Mouse (Mus musculus) CD4-positive helper T cell, adult 2 months (primary cell): ENCODE measurements at regions not wholly inside any gene's neighbourhood (a gene's known extent, or its start where the extent isn't known, plus 50 kb on each side); places are given as distances from the start of the nearest gene placed in this dataset.

Experiments used
- DNase-seq: peaks from one replicate; pipeline ENCODE4 v3.0.0-alpha.2; 2012; ENCODE audit warnings: low read depth, missing footprints, low spot score

- no peak for DNase-seq
Measured at GRCm38 (mm10) chr5:33548800-33549199, 80.6 kb downstream of the Fam53a start.

GRCm38 (mm10) chr5:33543372-33543771, 86.1 kb downstream of the Fam53a start:
- DNase-seq = peak; percentile 64

- no peak for DNase-seq
Measured at GRCm38 (mm10) chr5:33542643-33543042, 86.8 kb downstream of the Fam53a start.

DNA sequence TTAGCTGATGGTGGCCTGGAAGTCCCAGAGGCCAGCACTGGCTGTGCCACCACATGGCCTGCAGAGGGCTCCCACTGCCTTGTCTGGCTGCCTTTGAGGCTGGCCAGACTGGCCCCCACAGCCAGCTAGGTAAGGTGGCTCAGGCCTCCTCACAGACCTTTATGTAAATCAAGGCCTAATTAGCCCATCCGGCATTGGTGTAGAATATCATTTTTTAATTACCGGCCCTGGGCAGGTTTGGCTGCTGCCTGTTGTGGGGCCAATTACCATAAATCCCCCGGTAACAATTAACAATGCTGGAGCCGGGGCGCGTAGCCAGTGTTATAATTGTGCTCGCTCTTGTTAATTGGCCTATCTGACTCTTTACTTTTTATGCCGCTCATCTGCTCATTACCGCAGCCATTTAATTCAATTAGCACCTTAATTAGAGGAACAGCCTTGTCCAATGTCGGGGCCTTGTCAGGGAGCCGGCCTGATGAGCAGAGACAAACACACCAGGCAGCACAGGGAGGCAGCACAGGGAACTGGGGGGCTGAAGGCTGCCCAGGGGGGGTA, 87.4 kb downstream of the Fam53a start:
- no peak for DNase-seq

DNA sequence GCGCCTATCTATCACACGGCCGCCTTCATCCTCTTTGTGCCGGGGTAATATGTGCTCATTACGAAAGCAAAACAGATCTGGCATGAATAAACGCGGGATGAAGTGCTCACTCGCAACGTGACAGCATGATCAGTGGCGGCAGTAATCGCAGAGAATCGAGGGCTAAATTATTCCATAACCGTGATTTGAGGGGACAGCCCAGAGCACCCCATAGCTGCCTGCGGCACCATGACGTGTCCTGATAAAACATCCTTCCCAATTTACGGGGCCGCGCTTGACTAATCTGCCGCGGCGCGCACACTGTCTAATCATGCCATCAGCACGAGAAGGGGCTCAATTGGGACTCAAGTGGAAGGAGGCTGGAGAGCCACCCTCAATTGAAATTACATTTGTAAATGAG, 89.2 kb downstream of the Fam53a start:
- DNase-seq = no peak

DNA sequence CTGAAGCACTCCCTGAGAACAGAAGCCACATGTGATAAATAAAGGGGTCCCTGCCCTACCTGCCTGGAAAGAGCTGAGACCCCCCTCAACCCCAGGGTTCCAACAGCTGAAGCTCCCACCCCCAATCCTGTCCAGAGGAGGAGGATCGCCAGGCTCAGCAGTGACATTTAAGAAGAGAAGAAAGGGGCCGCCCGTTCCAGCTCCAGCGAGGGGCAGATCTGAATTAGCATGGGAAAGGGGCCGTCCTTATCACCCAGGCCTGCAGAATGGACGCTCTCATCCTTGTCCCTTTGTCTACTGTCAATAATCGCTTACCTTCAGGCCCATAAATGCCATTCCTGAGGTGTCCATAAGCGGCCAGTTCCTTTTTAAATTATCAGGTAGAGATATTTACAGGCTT, 92.0 kb downstream of the Fam53a start:
- no peak for DNase-seq

GRCm38 (mm10) chr5:33537017-33537416, 92.4 kb downstream of the Fam53a start:
- DNase-seq = no peak

DNA sequence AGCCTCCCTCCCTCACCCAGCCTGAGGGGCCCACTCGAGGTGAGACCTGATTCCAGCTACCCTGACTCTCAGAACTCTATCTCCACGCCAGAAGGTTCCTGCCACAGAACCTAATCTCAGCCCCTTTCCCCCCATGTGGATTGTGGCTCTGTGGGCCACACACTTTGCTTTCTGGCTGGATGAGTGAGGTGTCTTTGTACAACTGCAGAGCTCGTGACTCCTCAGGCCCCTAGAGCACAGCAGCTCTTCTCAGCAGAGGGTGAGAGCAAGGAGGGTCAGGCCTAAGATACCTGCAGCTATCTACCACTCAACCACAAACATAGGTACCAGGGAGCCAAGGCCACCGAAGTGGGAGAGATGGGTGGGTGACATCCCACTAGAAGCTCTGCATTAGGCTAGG, 93.2 kb downstream of the Fam53a start:
- DNase-seq = no peak

GRCm38 (mm10) chr5:33535145-33536010, 94.1 kb downstream of the Fam53a start:
- DNase-seq = no peak

- DNase-seq = peak; percentile 40
Measured at GRCm38 (mm10) chr5:33534345-33534744, 95.1 kb downstream of the Fam53a start.

DNA sequence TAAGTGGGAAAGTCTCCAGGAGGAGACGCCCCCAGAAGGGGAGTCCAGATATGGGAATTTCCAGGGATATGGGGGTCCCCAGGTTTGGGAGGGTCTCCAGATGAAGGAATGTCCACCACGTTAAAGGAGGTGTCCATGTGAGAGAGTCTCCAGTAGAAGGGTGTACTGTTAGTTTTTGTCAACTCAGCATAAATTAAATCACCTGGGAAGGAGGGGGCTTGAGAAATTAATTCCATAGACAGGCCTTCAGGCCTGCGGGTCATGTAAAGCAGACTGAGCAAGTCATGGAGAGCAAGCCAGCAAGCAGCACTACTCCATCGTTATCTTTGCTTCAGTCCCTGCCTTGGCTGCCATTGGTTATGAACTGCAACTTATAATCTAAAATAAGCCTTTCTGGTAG, 96.2 kb downstream of the Fam53a start:
- DNase-seq = no peak

DNA sequence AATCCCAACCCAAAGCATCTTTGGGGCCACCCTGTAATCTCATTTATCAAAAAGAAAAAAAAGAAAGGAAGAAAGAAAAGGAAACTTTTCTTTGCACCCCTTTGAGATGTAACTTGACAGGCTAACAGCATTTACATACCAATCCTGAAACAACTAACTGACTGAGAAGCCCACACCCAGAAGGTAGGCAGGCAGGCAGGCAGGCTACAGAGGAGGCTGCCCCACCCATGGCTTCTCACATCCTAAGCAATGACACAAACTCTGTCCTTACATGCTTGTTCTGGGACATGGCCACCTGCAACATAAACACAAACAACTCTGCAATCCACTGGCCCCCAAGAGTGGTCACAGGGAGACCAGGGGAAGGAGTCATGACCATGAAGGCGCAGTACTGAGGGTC, 97.5 kb upstream of the Nkx1-1 start:
- no peak for DNase-seq

GRCm38 (mm10) chr5:33529771-33530170, 96.0 kb upstream of the Nkx1-1 start:
- DNase-seq = no peak

DNA sequence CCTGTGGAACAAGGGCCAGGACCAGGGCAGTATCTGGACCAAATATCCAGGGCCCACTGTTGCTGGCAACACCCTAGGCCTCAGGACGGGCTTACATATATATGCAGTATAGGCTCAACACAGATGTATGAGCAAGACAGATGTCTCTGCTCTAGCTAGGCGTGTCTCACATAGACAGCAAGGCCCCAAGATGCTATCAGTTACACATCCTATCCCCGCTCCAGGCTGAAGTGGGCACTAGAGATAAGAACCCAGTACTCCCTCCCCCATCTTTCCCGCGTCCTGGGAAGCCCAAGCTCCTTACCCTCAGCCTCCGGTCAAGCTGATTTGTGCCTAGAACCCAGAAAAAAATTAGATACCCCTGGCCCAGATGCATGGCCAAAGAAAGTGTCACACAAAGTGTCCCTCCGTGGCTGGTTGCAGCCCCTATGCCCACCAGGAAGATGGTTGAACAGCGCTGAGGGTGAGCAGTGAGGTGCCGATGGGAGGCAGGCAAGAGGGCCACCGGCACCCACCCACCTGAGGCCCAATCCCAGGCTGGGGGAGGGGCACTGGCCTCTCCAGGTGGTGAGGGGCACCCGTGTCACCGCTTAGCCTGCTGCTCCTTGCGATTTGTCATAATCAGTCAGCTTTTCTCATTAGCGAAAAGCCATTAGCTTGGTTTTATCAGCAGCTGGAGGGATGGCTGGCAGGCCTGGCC, 95.3 kb upstream of the Nkx1-1 start:
- no peak for DNase-seq

GRCm38 (mm10) chr5:33527750-33528149, 94.0 kb upstream of the Nkx1-1 start:
- no peak for DNase-seq

DNA sequence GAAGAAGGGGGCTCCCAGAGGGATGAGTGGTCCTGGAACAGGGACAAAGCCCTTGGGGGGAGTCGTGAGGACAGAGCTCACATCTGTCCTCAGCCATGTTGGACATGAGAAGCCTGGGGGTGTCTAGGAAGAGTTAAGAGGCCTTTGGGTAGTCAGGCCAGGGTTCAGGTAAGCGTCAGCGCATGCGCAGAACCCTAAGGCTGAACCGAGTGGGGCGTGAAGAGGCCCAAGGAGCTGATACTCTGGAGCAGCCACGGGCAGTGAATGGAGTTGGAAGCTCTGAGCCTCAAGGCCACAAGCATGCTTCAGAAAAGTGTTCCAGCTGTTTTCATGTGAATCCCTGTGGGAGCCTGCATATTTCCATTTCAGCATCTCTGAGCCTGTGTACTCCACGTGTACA, 93.5 kb upstream of the Nkx1-1 start:
- no peak for DNase-seq

DNA sequence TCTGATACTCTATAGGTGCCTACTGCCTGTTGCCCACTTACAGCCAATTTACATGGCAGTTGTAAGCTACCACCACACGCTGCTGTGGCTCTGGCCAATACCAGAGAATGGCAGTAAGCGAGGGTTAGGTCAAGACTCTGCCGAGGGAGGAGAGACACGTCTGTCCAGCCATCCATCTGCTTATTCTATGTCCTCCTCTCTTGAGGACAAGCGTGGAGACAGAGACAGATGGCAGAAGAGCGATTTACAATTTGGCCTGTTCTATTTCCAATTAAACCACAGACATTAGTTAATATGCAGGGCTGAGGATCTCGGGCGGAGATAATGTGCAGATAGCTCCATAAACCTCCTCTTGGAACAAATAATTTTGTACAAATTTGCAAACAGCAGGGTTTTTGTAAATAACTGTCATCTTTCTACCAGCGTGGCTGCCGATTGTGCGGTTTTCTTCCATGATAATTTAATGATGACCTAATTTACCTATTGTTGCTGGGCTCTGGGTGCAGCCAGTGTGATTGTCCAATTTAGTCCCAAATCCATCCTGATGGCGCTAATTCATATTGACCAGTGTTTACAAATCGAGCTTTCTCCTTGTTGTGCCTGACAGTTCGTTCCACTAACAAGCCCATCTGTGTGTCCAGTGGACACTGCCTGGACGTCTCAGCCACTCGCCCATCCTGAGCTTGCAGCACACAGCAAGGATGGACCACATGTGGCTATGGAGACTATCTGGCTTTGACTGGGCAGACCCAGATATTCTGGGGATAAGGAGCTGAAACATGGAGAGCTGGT, 88.4 kb upstream of the Nkx1-1 start:
- no peak for DNase-seq

GRCm38 (mm10) chr5:33520856-33521255, 87.1 kb upstream of the Nkx1-1 start:
- DNase-seq = peak; percentile 67

DNA sequence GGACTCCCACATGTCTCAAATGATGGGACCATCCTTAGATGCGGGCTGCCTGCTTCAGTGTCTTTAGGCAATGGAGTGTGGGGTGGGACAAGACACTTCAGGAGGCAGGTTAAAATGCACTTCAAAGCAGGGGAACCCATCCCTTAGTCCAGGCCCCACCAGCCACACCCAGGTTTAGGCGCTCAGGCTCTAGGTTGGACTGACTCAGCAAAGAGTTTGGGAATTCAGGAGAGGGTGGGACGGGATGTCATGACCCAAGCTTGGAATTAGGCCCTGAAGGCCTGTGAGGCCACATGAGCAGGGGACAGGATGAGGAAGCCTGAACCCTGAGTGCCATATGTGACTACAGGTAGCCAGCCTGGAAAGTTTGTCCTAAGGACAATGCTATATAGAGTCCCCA, 85.6 kb upstream of the Nkx1-1 start:
- DNase-seq = no peak

- no peak for DNase-seq
Measured at GRCm38 (mm10) chr5:33518860-33519259, 85.1 kb upstream of the Nkx1-1 start.

- DNase-seq = no peak
Measured at GRCm38 (mm10) chr5:33517625-33518024, 83.8 kb upstream of the Nkx1-1 start.

DNA sequence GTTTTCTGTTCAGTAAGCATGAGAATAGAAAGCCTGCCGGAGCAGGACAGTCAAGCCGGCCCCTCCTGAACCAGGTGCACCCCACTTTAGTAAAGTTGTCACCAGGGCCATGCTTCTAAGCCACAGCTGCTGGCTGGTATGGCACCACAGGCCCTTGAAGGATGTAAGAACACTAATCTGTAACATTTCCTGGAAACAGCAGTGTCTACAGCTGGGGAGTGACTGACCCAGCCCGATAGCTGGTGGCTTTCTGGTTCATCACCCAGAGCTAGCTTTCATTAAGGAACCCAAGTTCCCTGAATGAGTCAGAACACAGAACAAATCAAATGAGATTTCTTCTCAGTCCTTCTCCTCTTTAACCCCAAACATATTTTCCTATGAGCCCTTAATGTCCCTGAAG, 82.4 kb upstream of the Nkx1-1 start:
- no peak for DNase-seq
